Mouse (Mus musculus) ES-E14 (cell line): Measurements from ENCODE around the gene Olfr920. TPM values are rescaled to one million over a fixed set of nuclear protein-coding genes. Genes with fewer than 3 reads are reported as not detected.

Source experiments
- DNase-seq: peaks from one replicate; pipeline ENCODE4 v3.0.0-alpha.2; 2013; ENCODE audit warnings: low read depth, low spot score
- H3K27ac ChIP-seq: 2 replicates; pipeline ENCODE4 v1.5.1; 2012; ENCODE audit warnings: low read depth, mild to moderate bottlenecking, low read length, moderate library complexity, mixed read lengths; ENCODE audit not compliant: poor library complexity, insufficient read depth, severe bottlenecking
- H3K36me3 ChIP-seq: 2 replicates; pipeline ENCODE4 v1.6.1; 2012; ENCODE audit warnings: mild to moderate bottlenecking, low read length, moderate library complexity, mixed read lengths; ENCODE audit not compliant: control insufficient read depth, poor library complexity, insufficient read depth, severe bottlenecking
- H3K4me1 ChIP-seq, 2 experiments: fragments of 150-350 bp in 1 of 2; sonication (generic) in 1 of 2; 2 replicates each; pipeline ENCODE4 v1.6.1; 2012; ENCODE audit warnings: low read length in 2 of 2, mild to moderate bottlenecking in 1 of 2, mixed read lengths in 1 of 2; ENCODE audit not compliant: control insufficient read depth in 2 of 2, insufficient read depth in 2 of 2, poor library complexity in 1 of 2
- H3K4me3 ChIP-seq, 2 experiments: fragments of 150-350 bp in 1 of 2; sonication (generic) in 1 of 2; 2 replicates each; pipeline ENCODE4 v1.5.1; 2012; ENCODE audit warnings: low read length in 2 of 2, low read depth in 1 of 2, mild to moderate bottlenecking in 1 of 2, mixed read lengths in 1 of 2; ENCODE audit not compliant: insufficient read depth in 1 of 2, poor library complexity in 1 of 2, severe bottlenecking in 1 of 2
- H3K9ac ChIP-seq: 2 replicates; pipeline ENCODE4 v1.6.1; 2012; ENCODE audit warnings: low read depth, mild to moderate bottlenecking, low read length, mixed read lengths; ENCODE audit not compliant: poor library complexity, insufficient read depth, severe bottlenecking
- H3K9me3 ChIP-seq: fragments of 150-350 bp; sonication (generic); 2 replicates; pipeline ENCODE4 v1.6.1; 2012; ENCODE audit warnings: low read depth, mild to moderate bottlenecking, low read length; ENCODE audit not compliant: control insufficient read depth, insufficient read depth
- CHD2 ChIP-seq: IDR thresholded peaks from 2 replicates; pipeline ENCODE4 v1.6.1; 2014; ENCODE audit warnings: mild to moderate bottlenecking, low read depth, low read length, inconsistent platforms
- HCFC1 ChIP-seq: IDR thresholded peaks from 2 replicates; pipeline ENCODE4 v1.6.1; 2012; ENCODE audit warnings: low read length, inconsistent platforms, borderline replicate concordance; ENCODE audit not compliant: insufficient read depth
- ZC3H11A ChIP-seq: IDR thresholded peaks from 2 replicates; pipeline ENCODE4 v1.6.1; 2012; ENCODE audit warnings: low read depth, mild to moderate bottlenecking, inconsistent platforms, low read length, borderline replicate concordance
- ZNF384 ChIP-seq: IDR thresholded peaks from 2 replicates; pipeline ENCODE4 v1.6.1; 2012; ENCODE audit warnings: low read depth, low read length, inconsistent platforms
- in situ Hi-C, 2 experiments: fragments of 600-800 bp; cut with MboI; formaldehyde crosslinking; loops; one replicate each; pipeline ENCODE4 v1.15.1; 2025; ENCODE audit warnings: low sequenced_read_pairs in 2 of 2, inconsistent platforms in 1 of 2; ENCODE audit not compliant: unreplicated experiment in 2 of 2
- total RNA-seq: library from RNA; depleted of rRNA; stranded (reverse); fragments of 300-350 nt; gene quantifications from 2 replicates; pipeline ENCODE4 v1.2.3, GENCODE M21; 2012; rRNA removed

Gene Olfr920
- total RNA-seq, 1 experiment: 0.09 TPM

GRCm38 (mm10) chr9:38805696-38806095 is 53.6 kb downstream of the Olfr920 start:
- in situ Hi-C loops: no loop called here
- no peaks in the 10 kb centered on the region for H3K36me3 ChIP-seq
- peaks cover 2% of the 10 kb centered on the region; the same call in 1 of the 2 replicates for H3K9me3 ChIP-seq
- no peak for DNase-seq
- no peak overlapping the region for H3K27ac ChIP-seq
- H3K4me3 ChIP-seq: no peak overlapping the region
- TF ChIP-seq ZNF384 (no peak), HCFC1 (no peak), ZC3H11A (no peak), CHD2 (no peak)
- no peaks in the 10 kb centered on the region for H3K4me1 ChIP-seq
- H3K9ac ChIP-seq: no peak overlapping the region

Other genes with a start within 250 kb of the Olfr920 start
- gene Olfr911-ps1, start 230.7 kb upstream of the Olfr920 start, total RNA-seq: not detected in 2 replicates
- gene Olfr910, start 214.4 kb upstream of the Olfr920 start, total RNA-seq: not detected in 2 replicates
- gene Olfr912, start 172.1 kb upstream of the Olfr920 start, total RNA-seq: not detected in 2 replicates
- not detected in 2 replicates for gene Olfr913, start 159.5 kb upstream of the Olfr920 start, total RNA-seq
- not detected in 2 replicates for gene Olfr914, start 147.2 kb upstream of the Olfr920 start, total RNA-seq
- gene Olfr916, start 92.4 kb upstream of the Olfr920 start, total RNA-seq: not detected in 2 replicates
- not detected in 2 replicates for gene Olfr917, start 86.5 kb upstream of the Olfr920 start, total RNA-seq
- gene Olfr918, start 77.7 kb upstream of the Olfr920 start, total RNA-seq: not detected in 2 replicates
- gene Olfr919, start 48.6 kb upstream of the Olfr920 start, total RNA-seq: not detected in 2 replicates
- 10.4 and 11.9 TPM in 2 replicates for gene Vwa5a, start 34.0 kb upstream of the Olfr920 start, total RNA-seq
- gene Olfr921, start 20.8 kb downstream of the Olfr920 start, total RNA-seq: not detected in 2 replicates
- gene Olfr922, start 62.3 kb downstream of the Olfr920 start, total RNA-seq: not detected in 2 replicates
- not detected in 2 replicates for gene Olfr923, start 74.2 kb downstream of the Olfr920 start, total RNA-seq
- 0.37 TPM in 1 of 2 replicates, not detected in the other for gene Olfr924, start 92.2 kb downstream of the Olfr920 start, total RNA-seq
- gene Olfr26, start 102.8 kb downstream of the Olfr920 start, total RNA-seq: not detected in 2 replicates
- gene Olfr926, start 124.8 kb downstream of the Olfr920 start, total RNA-seq: not detected in 2 replicates
- not detected in 2 replicates for gene Olfr930, start 177.5 kb downstream of the Olfr920 start, total RNA-seq
- gene Olfr933, start 220.0 kb downstream of the Olfr920 start, total RNA-seq: not detected in 2 replicates
- not detected in 2 replicates for gene Olfr934, start 236.0 kb downstream of the Olfr920 start, total RNA-seq
- not detected in 2 replicates for gene Olfr935, start 247.4 kb downstream of the Olfr920 start, total RNA-seq